13 mouse cellular contexts compared by ENCODE assay signal in the genomic region with DNA sequence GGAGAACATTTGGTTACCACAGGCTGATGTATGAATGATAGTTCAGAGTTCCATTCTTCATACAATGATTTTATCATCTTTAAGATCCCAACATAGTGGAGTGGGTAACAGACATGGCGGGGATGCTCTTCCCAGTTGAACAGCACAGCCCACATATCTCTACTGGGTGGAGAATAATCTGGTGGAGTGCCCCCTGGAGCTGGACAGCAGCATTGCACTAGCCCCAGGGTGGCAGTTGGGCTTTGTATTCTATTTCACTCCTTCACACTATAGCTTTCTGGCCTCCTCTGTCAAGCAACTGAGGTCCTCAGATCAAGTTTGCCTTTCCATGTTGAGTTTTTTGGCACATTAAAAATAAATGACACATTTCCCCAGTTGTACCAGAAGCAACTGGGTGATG.
"Had no signal": no experiment of that assay in that cellular context is flagged by ENCODE, and none has a peak within 500 bp of the region (broad histone marks: within the 10 kb centered on the region; RNA-seq: fewer than 3 reads in every experiment).

No protein-coding gene starts in this region.

- H3K9me3 ChIP-seq: limb, embryonic 15.5 days; lung, embryonic 15.5 days; midbrain, embryonic 10.5 days; midbrain, embryonic 15.5 days; neural tube, embryonic 12.5 days had no signal

- DNase-seq: kidney, adult 8-10 months; kidney, postnatal 36 days; lung, postnatal 4 days; right cerebral cortex, postnatal 4 days; spleen, adult 18-20 months; thymus, postnatal 4 days had no signal

- H3K4me3 ChIP-seq: limb, embryonic 15.5 days; lung, embryonic 15.5 days; midbrain, embryonic 10.5 days; midbrain, embryonic 15.5 days; neural tube, embryonic 12.5 days had no signal

- H3K4me2 ChIP-seq: limb, embryonic 15.5 days; lung, embryonic 15.5 days; midbrain, embryonic 15.5 days; neural tube, embryonic 12.5 days had no signal

- H3K36me3 ChIP-seq: limb, embryonic 15.5 days; lung, embryonic 15.5 days; midbrain, embryonic 10.5 days; midbrain, embryonic 15.5 days; neural tube, embryonic 12.5 days had no signal

- H3K4me1 ChIP-seq: limb, embryonic 15.5 days; lung, embryonic 15.5 days; midbrain, embryonic 10.5 days; midbrain, embryonic 15.5 days; neural tube, embryonic 12.5 days had no signal

- H3K27me3 ChIP-seq: limb, embryonic 15.5 days; lung, embryonic 15.5 days; midbrain, embryonic 15.5 days; neural tube, embryonic 12.5 days had no signal

- H3K9ac ChIP-seq: limb, embryonic 15.5 days; liver, embryonic 14.5 days; lung, embryonic 15.5 days; midbrain, embryonic 15.5 days; neural tube, embryonic 12.5 days had no signal

- H3K27ac ChIP-seq: hindbrain, postnatal 0 days; limb, embryonic 15.5 days; liver, embryonic 14.5 days; lung, embryonic 15.5 days; midbrain, embryonic 10.5 days; midbrain, embryonic 15.5 days; neural tube, embryonic 12.5 days had no signal

- ATAC-seq: hindbrain, postnatal 0 days; midbrain, embryonic 15.5 days had no signal
